Mouse (Mus musculus): ENCODE measurements around the gene Sik2. TPM values are rescaled to one million over a fixed set of nuclear protein-coding genes. Genes with fewer than 3 reads are reported as not detected.

Gene Sik2
- total and polyA plus RNA-seq, 2 experiments from 2014 or later, result 9.1 to 23.9 TPM

DNA sequence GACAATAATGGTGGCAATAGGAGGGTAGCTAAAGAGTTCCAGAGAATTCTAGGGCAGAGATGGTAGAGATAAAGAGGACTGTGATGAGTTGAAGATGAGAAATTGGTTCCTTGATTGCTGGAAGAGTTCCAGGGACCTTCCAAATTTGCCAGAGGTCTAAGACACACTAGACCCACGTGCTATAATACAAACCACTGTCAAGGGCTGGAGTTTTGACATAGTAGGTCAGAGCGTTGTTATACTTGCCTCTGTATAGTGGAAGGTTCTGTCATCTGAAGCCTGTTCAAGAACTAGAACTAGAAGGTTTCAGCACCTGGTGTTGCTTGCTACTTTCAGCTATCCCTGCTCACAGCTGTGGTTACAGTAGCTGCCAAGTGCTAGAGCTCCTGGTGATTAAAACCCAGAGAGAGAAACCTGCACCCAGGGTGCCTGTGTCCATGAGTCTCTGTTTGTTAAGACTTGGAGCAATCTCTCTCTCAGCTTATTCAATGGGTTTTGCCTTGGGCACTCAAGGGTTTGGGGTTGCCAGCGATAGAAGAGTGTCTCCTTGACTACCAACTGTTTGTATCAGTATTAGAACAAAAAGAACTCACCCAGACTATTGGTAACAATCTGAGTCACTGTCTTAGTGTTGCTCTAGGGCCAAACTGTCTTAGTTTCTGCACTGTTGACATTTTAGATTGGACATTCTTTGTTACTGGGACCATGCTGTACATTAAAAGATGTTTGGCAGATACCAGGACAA, 24.1 kb upstream of the Sik2 start:
- TF ChIP-seq CTCF (IDR thresholded peaks at IDR 0.05; ENCODE audit: low read depth), result no peak
- TF ChIP-seq EP300 (IDR thresholded peaks at IDR 0.05; ENCODE audit: low read depth), result no peak
- Histone ChIP-seq H3K4me2 (ENCODE audit: low read depth, low read length) (no peak overlapping the region), H3K4me3 (ENCODE audit: low read depth, low read length) (no peak overlapping the region), H3K9me3 (replicated peaks; ENCODE audit: control insufficient read depth, low read length) (no peaks in the 10 kb centered on the region), H3K27ac (ENCODE audit: low read depth) (no peak overlapping the region), H3K27me3 (ENCODE audit: control insufficient read depth, insufficient read depth, low read length) (no peaks in the 10 kb centered on the region), H3K9ac (replicated peaks; ENCODE audit: low read depth, low read length) (no peak overlapping the region), H3K36me3 (replicated peaks; ENCODE audit: control insufficient read depth, insufficient read depth, low read length) (no peaks in the 10 kb centered on the region), H3K4me1 (ENCODE audit: control insufficient read depth, insufficient read depth) (no peaks in the 10 kb centered on the region)
- no peak for DNase-seq (ENCODE audit: low spot score)
- 77% methylated on average over 3 of the region's 3 CpGs for WGBS
- no peak for ATAC-seq (ENCODE audit: insufficient read depth, low read depth)

DNA sequence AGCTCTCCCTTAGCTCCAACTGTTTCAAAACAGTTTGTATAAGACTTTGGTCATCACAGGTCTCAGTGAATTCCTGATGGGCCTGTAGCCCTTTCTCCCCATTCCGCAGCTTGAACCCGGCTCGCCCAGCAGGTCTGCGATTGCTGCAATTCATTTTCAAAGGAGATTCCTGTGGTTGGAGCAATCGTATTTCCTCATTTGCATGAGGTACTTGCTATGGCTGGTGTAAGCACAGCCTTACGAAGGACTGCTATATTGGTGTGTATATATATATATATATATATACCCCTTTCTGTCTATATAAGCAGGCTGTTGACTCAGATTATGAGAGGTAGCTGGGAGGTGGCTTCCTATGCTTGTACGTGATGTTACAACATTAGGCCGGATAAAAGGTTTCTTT, 23.4 kb upstream of the Sik2 start:
- Histone ChIP-seq H3K9ac (replicated peaks; ENCODE audit: low read depth, low read length) (no peak overlapping the region), H3K36me3 (replicated peaks; ENCODE audit: control insufficient read depth, insufficient read depth, low read length) (no peaks in the 10 kb centered on the region), H3K27me3 (ENCODE audit: control insufficient read depth, insufficient read depth, low read length) (no peaks in the 10 kb centered on the region), H3K27ac (ENCODE audit: low read depth) (no peak overlapping the region), H3K4me1 (ENCODE audit: control insufficient read depth, insufficient read depth) (no peaks in the 10 kb centered on the region), H3K4me2 (ENCODE audit: low read depth, low read length) (no peak overlapping the region), H3K9me3 (replicated peaks; ENCODE audit: control insufficient read depth, low read length) (no peaks in the 10 kb centered on the region), H3K4me3 (ENCODE audit: low read depth, low read length) (no peak overlapping the region)
- TF ChIP-seq EP300 (IDR thresholded peaks at IDR 0.05; ENCODE audit: low read depth), result no peak
- no peak for TF ChIP-seq CTCF (IDR thresholded peaks at IDR 0.05; ENCODE audit: low read depth)
- ATAC-seq (ENCODE audit: insufficient read depth, low read depth), result no peak
- 78% methylated on average over 8 of the region's 8 CpGs for WGBS
- DNase-seq (ENCODE audit: low spot score), result no peak

DNA sequence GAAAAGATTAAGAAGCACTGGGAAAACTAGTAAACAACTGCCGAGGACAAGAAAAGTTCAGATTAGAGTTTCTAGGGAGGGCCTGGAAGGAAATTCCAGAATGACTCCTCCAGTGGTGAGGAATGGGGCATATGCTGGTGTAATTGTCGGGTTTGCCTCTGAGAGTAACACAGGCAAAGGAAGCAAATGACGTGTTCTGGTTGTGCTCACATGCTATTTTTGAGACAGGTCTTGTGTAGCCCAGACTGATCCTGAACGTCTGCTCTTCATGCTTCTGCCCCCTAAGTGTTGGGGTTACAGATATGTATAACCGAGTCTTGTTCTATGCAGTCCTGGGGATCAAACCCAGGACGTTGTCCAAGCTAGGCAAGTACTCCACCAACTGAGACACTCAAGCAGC, 22.7 kb upstream of the Sik2 start:
- DNase-seq (ENCODE audit: low spot score) (no peak), ATAC-seq (ENCODE audit: insufficient read depth, low read depth) (peak; percentile 39; the same call in 1 of the 2 replicates)
- Histone ChIP-seq H3K4me2 (ENCODE audit: low read depth, low read length) (no peak overlapping the region), H3K4me3 (ENCODE audit: low read depth, low read length) (no peak overlapping the region), H3K9me3 (replicated peaks; ENCODE audit: control insufficient read depth, low read length) (no peaks in the 10 kb centered on the region), H3K36me3 (replicated peaks; ENCODE audit: control insufficient read depth, insufficient read depth, low read length) (no peaks in the 10 kb centered on the region), H3K4me1 (ENCODE audit: control insufficient read depth, insufficient read depth) (no peaks in the 10 kb centered on the region), H3K27me3 (ENCODE audit: control insufficient read depth, insufficient read depth, low read length) (no peaks in the 10 kb centered on the region), H3K9ac (replicated peaks; ENCODE audit: low read depth, low read length) (no peak overlapping the region), H3K27ac (ENCODE audit: low read depth) (no peak overlapping the region; the same call in 1 of the 2 replicates)
- 35% methylated on average over 6 of the region's 6 CpGs for WGBS
- TF ChIP-seq EP300 (IDR thresholded peaks at IDR 0.05; ENCODE audit: low read depth), result no peak
- TF ChIP-seq CTCF (IDR thresholded peaks at IDR 0.05; ENCODE audit: low read depth), result no peak

- no peak for ATAC-seq (ENCODE audit: insufficient read depth, low read depth)
These were observed 21.3 kb upstream of the Sik2 start for GRCm38 (mm10) chr9:51030147-51030546.

DNA sequence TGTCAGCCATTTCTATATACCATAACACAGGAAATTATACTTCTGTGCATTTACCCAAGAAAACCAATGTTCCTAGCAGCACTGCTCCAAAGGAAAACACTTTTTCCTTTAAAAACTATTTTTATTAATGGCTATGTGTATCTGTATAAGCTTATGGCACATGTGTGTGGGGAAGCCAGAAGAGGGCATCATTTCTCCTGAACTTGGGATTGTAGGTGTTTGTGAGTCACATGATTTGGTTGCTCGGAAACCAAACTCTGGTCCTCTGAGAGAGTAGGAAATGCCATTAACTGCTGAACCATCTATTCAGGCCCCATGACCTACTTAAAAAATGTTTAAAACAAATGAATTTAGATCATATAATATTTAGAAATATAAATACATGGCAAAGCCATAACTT, 18.1 kb upstream of the Sik2 start:
- H3K4me3 ChIP-seq (ENCODE audit: low read depth, low read length), result no peak overlapping the region
- no peak for DNase-seq (ENCODE audit: low spot score)
- no peak overlapping the region for H3K9ac ChIP-seq (replicated peaks; ENCODE audit: low read depth, low read length)
- no peaks in the 10 kb centered on the region for H3K4me1 ChIP-seq (ENCODE audit: control insufficient read depth, insufficient read depth)
- no peak overlapping the region for H3K4me2 ChIP-seq (ENCODE audit: low read depth, low read length)
- H3K27me3 ChIP-seq (ENCODE audit: control insufficient read depth, insufficient read depth, low read length), result no peaks in the 10 kb centered on the region
- ATAC-seq (ENCODE audit: insufficient read depth, low read depth), result no peak
- TF ChIP-seq EP300 (IDR thresholded peaks at IDR 0.05; ENCODE audit: low read depth) (no peak), CTCF (IDR thresholded peaks at IDR 0.05; ENCODE audit: low read depth) (no peak; the same call in 1 of the 2 replicates)
- no peaks in the 10 kb centered on the region for H3K36me3 ChIP-seq (replicated peaks; ENCODE audit: control insufficient read depth, insufficient read depth, low read length)
- H3K27ac ChIP-seq (ENCODE audit: low read depth), result no peak overlapping the region
- no peaks in the 10 kb centered on the region for H3K9me3 ChIP-seq (replicated peaks; ENCODE audit: control insufficient read depth, low read length)
- 77% methylated on average over 1 of the region's 1 CpGs for WGBS

More at GRCm38 (mm10) chr9:51030147-51030546, 21.3 kb upstream of the Sik2 start:
- Histone ChIP-seq H3K36me3 (replicated peaks; ENCODE audit: control insufficient read depth, insufficient read depth, low read length) (no peaks in the 10 kb centered on the region), H3K4me2 (ENCODE audit: low read depth, low read length) (no peak overlapping the region), H3K9ac (replicated peaks; ENCODE audit: low read depth, low read length) (no peak overlapping the region), H3K27ac (ENCODE audit: low read depth) (no peak overlapping the region), H3K9me3 (replicated peaks; ENCODE audit: control insufficient read depth, low read length) (no peaks in the 10 kb centered on the region), H3K4me1 (ENCODE audit: control insufficient read depth, insufficient read depth) (no peaks in the 10 kb centered on the region), H3K4me3 (ENCODE audit: low read depth, low read length) (no peak overlapping the region), H3K27me3 (ENCODE audit: control insufficient read depth, insufficient read depth, low read length) (no peaks in the 10 kb centered on the region)
- no peak for DNase-seq (ENCODE audit: low spot score)
- WGBS, result 38% methylated on average over 1 of the region's 1 CpGs
- TF ChIP-seq CTCF (IDR thresholded peaks at IDR 0.05; ENCODE audit: low read depth) (no peak), EP300 (IDR thresholded peaks at IDR 0.05; ENCODE audit: low read depth) (no peak)

Measured in heart, postnatal 0 days (tissue).